Mouse (Mus musculus): ENCODE measurements around the gene Pdf.

- TF ChIP-seq GATA1 (IDR thresholded peaks at IDR 0.05; ENCODE audit: borderline replicate concordance, low read length): no peak
- no peak for TF ChIP-seq FLI1 (IDR thresholded peaks at IDR 0.05; ENCODE audit: low read length)
Observed at GRCm38 (mm10) chr8:107056973-107057369, 8.6 kb upstream of the Pdf start.
